ENCODE assay signal across 8 mouse cellular contexts in genomic region chr4:107701116-107701515, GRCm38 (mm10). TPM values are rescaled to one million over a fixed set of nuclear protein-coding genes. Genes with fewer than 3 reads are reported as not detected.
DNase-seq lines count a peak whose midpoint lies in the region; ATAC-seq lines count a peak whose summit lies in the region.

No protein-coding gene starts in this region.

- H3K4me3 ChIP-seq in liver, embryonic 11.5 days (ENCODE audit: low read depth, low read length) = no peak overlapping the region
- H3K4me3 ChIP-seq in hindbrain, embryonic 12.5 days = no peak overlapping the region

- DNase-seq in liver (peak; percentile 47), NIH3T3 (ENCODE audit: low read depth) (peak; percentile 74)
- DNase-seq in liver, embryonic 11.5 days (ENCODE audit: low spot score) = no peak
- peak; percentile 30 for DNase-seq in cerebellum, adult 9-10 months
- DNase-seq in left cerebral cortex, postnatal 4 days = peak; percentile 76
- peak; percentile 30 to 52 for DNase-seq in right cerebral cortex, postnatal 36 days (ENCODE audit: low spot score in 2 of 2)
- no peak for DNase-seq in spleen, adult 12 weeks (ENCODE audit: low spot score)

- no peak overlapping the region for H3K27ac ChIP-seq in liver, embryonic 11.5 days (ENCODE audit: low read depth, low read length)
- H3K27ac ChIP-seq in hindbrain, embryonic 12.5 days = no peak overlapping the region

- no peaks in the 10 kb centered on the region for H3K36me3 ChIP-seq in liver, embryonic 11.5 days (ENCODE audit: control insufficient read depth, insufficient read depth, low read length)
- no peaks in the 10 kb centered on the region for H3K36me3 ChIP-seq in hindbrain, embryonic 12.5 days

- 32% methylated on average over 11 of the region's 11 CpGs for WGBS in liver, embryonic 11.5 days
- WGBS in hindbrain, embryonic 12.5 days = 33% methylated on average over 11 of the region's 11 CpGs

- H3K4me2 ChIP-seq in liver, embryonic 11.5 days = no peak overlapping the region
- 0 out of 2 replicates have a peak overlapping the region, but pooled peaks have one; percentile 3 for H3K4me2 ChIP-seq in hindbrain, embryonic 12.5 days (replicated peaks)

- no peaks in the 10 kb centered on the region for H3K9me3 ChIP-seq in liver, embryonic 11.5 days (ENCODE audit: control insufficient read depth, low read length)
- H3K9me3 ChIP-seq in hindbrain, embryonic 12.5 days (replicated peaks) = no peaks in the 10 kb centered on the region

- intact Hi-C loops in left cerebral cortex, postnatal 4 days (cut with DNase I) = no loop called here

- 0 out of 2 replicates have a peak, but pooled peaks cover 4% of the 10 kb centered on the region for H3K27me3 ChIP-seq in liver, embryonic 11.5 days (replicated peaks; ENCODE audit: control insufficient read depth, insufficient read depth, low read length)
- no peaks in the 10 kb centered on the region for H3K27me3 ChIP-seq in hindbrain, embryonic 12.5 days

- H3K9ac ChIP-seq in liver, embryonic 11.5 days (ENCODE audit: low read depth, low read length) = no peak overlapping the region
- H3K9ac ChIP-seq in hindbrain, embryonic 12.5 days = no peak overlapping the region

- no peaks in the 10 kb centered on the region for H3K4me1 ChIP-seq in liver, embryonic 11.5 days (replicated peaks; ENCODE audit: control insufficient read depth, insufficient read depth, low read length)
- H3K4me1 ChIP-seq in hindbrain, embryonic 12.5 days = 0 out of 2 replicates have a peak, but pooled peaks cover 4% of the 10 kb centered on the region

- ATAC-seq in liver, embryonic 11.5 days (replicated peaks; ENCODE audit: low FRiP score) = no peak
- ATAC-seq in hindbrain, embryonic 12.5 days (ENCODE audit: low FRiP score) = no peak

RNA-seq across cellular contexts. Expression of gene Dmrtb1, which starts 17.1 kb away (rescaled TPM):
- not detected in 2 replicates for polyA plus RNA-seq in liver, embryonic 11.5 days (2014; fragmentation: Nextera tagmentation; extraction: Ambion mirVana)
- polyA plus RNA-seq in hindbrain, embryonic 12.5 days (2016; fragmentation: Nextera tagmentation; extraction: Ambion mirVana) = 29.8 and 32.0 TPM in 2 replicates
- total RNA-seq in left cerebral cortex, postnatal 4 days (2021) = 1 to 10 TPM; 3.4 to 3.6 TPM

Comparison
In these comparisons a context has a peak if more than half of its experiments do, and no peak if none do; other contexts are left out.
1. DNase-seq: peak in liver (single experiment), NIH3T3 (single experiment), cerebellum, adult 9-10 months (single experiment), left cerebral cortex, postnatal 4 days (single experiment) and right cerebral cortex, postnatal 36 days (2 of 2); none in liver, embryonic 11.5 days (single experiment) and spleen, adult 12 weeks (single experiment).
2. RNA of gene Dmrtb1, which starts 17.1 kb away (polyA plus RNA-seq): 29.8 to 32.0 TPM in hindbrain, embryonic 12.5 days; not detected in liver, embryonic 11.5 days; every median in the first group is over 10 times any median in the second.